Mouse (Mus musculus) stomach, postnatal 0 days (tissue): Measurements from ENCODE around the gene Hoxa3. TPM values are rescaled to one million over a fixed set of nuclear protein-coding genes. Genes with fewer than 3 reads are reported as not detected.

Source experiments
- ATAC-seq: fragments of 200-750 bp; cut with Nextera tagmentation; 2 replicates; pipeline ENCODE4 v1.8.0; 2017; ENCODE audit not compliant: low FRiP score, low TSS enrichment
- DNase-seq: peaks from one replicate; pipeline ENCODE4 v3.0.0-alpha.2; 2016; ENCODE audit warnings: low spot score
- H3K27ac ChIP-seq: fragments of 300-500 bp; sonication (generic); replicated peaks from 2 replicates; pipeline ENCODE4 v1.5.1; 2014; ENCODE audit warnings: mild to moderate bottlenecking, control low read depth
- H3K27me3 ChIP-seq: fragments of 300-500 bp; sonication (generic); 2 replicates; pipeline ENCODE4 v1.6.1; 2014; ENCODE audit warnings: low read length; ENCODE audit not compliant: control insufficient read depth, insufficient read depth
- H3K36me3 ChIP-seq: fragments of 300-500 bp; sonication (generic); 2 replicates; pipeline ENCODE4 v1.6.1; 2014; ENCODE audit warnings: low read length, mixed read lengths; ENCODE audit not compliant: control insufficient read depth, insufficient read depth
- H3K4me1 ChIP-seq: fragments of 300-500 bp; sonication (generic); replicated peaks from 2 replicates; pipeline ENCODE4 v1.6.1; 2014; ENCODE audit warnings: antibody characterized with exemption; ENCODE audit not compliant: control insufficient read depth, insufficient read depth
- H3K4me2 ChIP-seq: fragments of 300-500 bp; sonication (generic); replicated peaks from 2 replicates; pipeline ENCODE4 v1.6.1; 2014; ENCODE audit warnings: low read depth, mild to moderate bottlenecking, control low read depth, moderate library complexity
- H3K4me3 ChIP-seq: fragments of 300-500 bp; sonication (generic); 2 replicates; pipeline ENCODE4 v1.5.1; 2014; ENCODE audit warnings: low read depth, low read length, control low read depth
- H3K9ac ChIP-seq: fragments of 300-500 bp; sonication (generic); 2 replicates; pipeline ENCODE4 v1.6.1; 2014; ENCODE audit warnings: mild to moderate bottlenecking, low read length, control low read depth, mixed read lengths
- H3K9me3 ChIP-seq: fragments of 300-500 bp; sonication (generic); 2 replicates; pipeline ENCODE4 v1.6.1; 2016; ENCODE audit warnings: low read length; ENCODE audit not compliant: control insufficient read depth
- CTCF ChIP-seq: IDR thresholded peaks from 2 replicates; pipeline ENCODE4 v1.5.1; 2016; ENCODE audit warnings: antibody characterized with exemption, low read depth, mild to moderate bottlenecking, moderate library complexity
- EP300 ChIP-seq: optimal IDR thresholded peaks from 2 replicates; pipeline ENCODE3; 2016; ENCODE audit warnings: antibody characterized with exemption
- WGBS: fragments of 180-500 bp; shearing (Covaris S2); extraction: QIAGEN DNeasy Blood & Tissue Kit; methylation state at CpG from one replicate; pipeline ENCODE4 v1.1.7; 2014; 5-methylcytosine and 5-hydroxymethylcytosine counted together
- polyA plus RNA-seq: library from polyadenylated mRNA; unstranded; fragments of >200 nt; fragmentation: Nextera tagmentation; extraction: Ambion mirVana; gene quantifications from 2 replicates; pipeline ENCODE4 v1.2.1, GENCODE M21; 2015

Hoxa3 gene
- polyA plus RNA-seq, 1 experiment from 2014 or later: 2.8 TPM

DNA sequence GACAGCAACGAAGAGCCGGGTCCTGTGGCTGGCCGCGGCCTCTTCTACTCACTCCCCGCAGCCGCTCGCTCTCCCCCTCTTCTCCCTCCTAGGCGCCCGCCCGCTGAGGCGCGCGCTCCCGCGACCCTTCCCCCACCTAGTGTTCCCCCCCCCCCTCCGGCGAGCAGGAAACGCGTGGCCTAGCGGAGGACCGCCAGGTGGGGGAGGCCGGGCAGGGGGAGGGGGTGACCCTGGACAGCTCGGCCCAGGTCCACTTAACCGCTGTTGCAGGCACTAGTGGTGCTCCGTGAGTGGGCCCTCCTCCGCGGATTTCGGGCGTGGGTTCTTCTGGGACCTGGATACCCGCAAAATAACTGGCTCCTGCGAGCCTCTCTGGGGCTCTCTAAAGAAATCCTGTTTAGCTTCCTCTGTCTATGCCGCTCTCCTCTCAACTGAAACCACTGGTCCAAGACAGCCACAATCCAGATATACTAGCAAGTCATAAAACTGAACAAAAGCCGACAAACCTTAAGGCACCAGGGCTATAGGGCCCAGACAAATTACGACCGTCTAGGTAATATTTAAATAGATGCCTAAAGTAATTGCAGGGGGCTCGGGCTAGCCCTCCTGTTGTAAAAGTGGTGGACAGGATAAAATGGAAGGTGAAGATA, 17.5 kb upstream of the Hoxa3 start, which contains the start of gene Hoxa9:
TSS of gene Hoxa9 (minus strand) at position 574 of the 650 bp plus-strand sequence.
- Histone ChIP-seq H3K4me3 (no peak within 1 kb of the TSS), H3K4me2 (no peak within 1 kb of the TSS), H3K27ac (no peak within 1 kb of the TSS), H3K4me1 (no peaks in the 10 kb centered on the region), H3K9me3 (no peaks in the 10 kb centered on the region), H3K27me3 (peaks cover 50% of the 10 kb centered on the region), H3K9ac (no peak within 1 kb of the TSS), H3K36me3 (no peaks in the 10 kb centered on the region)
- no peak for ATAC-seq
- no peak for DNase-seq
- TF ChIP-seq EP300: no peak
- WGBS: 4% methylated on average over 28 of the region's 36 CpGs

DNA sequence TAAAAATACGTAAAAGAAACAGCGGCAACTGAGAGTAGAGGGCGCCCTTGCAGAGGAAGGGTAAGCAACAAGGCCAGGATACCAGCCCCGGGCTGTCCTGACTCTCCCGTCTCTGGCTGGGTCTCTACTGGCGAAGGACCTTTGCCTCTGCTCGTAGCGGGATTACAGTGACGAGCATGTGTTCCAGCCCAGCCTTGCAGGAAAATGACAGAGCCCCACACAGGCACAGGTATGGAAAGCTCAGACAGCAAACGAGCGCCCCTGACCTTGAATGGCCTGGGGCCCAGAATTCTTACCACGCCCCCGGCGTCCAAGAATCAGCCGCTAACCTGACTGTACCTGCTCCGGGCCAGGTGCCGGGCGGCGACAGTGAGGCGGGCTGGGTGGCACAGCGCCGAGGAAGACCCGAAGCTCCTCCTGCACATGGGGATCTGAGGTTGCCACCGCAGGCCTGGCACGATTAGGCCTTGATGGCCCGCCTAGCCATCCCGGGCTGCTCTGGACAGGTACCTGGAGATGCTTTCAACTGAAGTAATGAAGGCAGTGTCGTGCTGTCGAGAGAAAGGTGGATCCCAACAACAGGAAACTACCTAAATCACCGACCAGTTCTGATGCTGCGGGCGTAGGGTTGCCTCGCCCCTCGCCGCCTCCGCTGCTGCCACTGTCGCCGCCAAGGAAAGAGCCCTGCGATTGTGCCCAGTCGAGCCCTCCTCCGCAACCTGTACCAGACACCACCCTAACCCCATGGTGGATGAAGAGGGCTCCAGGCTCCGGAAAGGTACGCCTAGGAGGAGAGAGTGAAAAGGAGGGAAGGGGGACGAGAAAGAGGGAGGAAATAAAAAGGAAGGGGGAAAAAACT, 16.7 kb upstream of the Hoxa3 start:
- Histone ChIP-seq H3K27me3 (peaks cover 49% of the 10 kb centered on the region), H3K27ac (no peak overlapping the region), H3K9ac (no peak overlapping the region), H3K4me3 (no peak overlapping the region), H3K9me3 (no peaks in the 10 kb centered on the region), H3K4me1 (no peaks in the 10 kb centered on the region), H3K36me3 (no peaks in the 10 kb centered on the region), H3K4me2 (no peak overlapping the region)
- no peak for DNase-seq
- 4% methylated on average over 42 of the region's 44 CpGs for WGBS
- no peak for TF ChIP-seq CTCF
- no peak for TF ChIP-seq EP300
- no peak for ATAC-seq

DNA sequence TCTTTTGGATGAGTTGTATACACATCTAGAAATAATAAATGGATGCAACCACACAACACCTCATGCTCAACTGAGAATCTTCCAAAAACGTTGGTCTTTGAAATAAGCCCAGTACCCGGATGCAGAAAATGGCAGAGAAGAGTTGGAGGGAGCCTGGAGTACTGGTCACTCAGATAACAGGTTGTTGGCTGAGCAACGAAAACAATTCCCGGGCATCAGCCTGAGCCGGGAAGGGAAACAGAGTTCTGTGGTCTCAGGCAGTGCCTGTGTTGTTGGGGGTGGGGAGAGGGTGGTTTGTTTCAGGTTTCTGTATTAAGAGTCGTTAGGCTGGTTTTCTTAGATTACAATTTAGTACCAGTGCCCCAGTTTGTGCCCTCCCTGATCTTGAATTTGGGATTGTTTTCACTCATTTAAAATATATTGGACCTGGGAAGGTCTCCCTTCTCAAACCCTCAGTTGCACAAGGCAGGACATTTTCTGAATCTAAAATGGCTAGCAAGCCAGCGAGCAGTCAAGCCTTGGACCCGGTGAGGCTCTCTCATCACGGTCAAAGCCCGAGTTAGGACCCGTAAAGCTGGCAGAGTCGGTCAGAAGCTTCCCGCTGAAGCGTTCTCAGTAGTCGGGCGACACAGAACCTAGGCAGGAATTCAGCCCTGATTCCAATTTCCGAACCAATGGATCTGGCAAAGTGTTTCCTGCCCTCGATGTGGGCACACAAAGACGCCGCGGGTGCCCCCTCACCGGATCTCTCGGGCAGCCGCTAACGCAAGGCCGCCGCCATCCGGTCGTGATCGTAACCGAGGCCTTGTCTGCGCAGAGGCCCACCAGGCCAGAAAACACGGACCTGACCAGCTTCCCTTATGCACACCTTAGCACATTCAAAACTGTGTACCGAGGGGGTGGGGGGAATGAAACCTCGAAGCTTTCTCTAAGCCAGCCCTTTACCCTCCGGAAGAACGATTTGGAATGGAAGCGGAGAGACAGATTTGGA, 15.6 kb upstream of the Hoxa3 start:
- no peak for DNase-seq
- Histone ChIP-seq H3K9ac (no peak overlapping the region), H3K4me2 (no peak overlapping the region), H3K4me3 (no peak overlapping the region), H3K4me1 (no peaks in the 10 kb centered on the region), H3K27me3 (peaks cover 41% of the 10 kb centered on the region), H3K27ac (no peak overlapping the region), H3K9me3 (no peaks in the 10 kb centered on the region), H3K36me3 (no peaks in the 10 kb centered on the region)
- TF ChIP-seq EP300 (no peak), CTCF (no peak)
- 5% methylated on average over 38 of the region's 38 CpGs for whole genome bisulfite sequencing
- no peak for ATAC-seq

DNA sequence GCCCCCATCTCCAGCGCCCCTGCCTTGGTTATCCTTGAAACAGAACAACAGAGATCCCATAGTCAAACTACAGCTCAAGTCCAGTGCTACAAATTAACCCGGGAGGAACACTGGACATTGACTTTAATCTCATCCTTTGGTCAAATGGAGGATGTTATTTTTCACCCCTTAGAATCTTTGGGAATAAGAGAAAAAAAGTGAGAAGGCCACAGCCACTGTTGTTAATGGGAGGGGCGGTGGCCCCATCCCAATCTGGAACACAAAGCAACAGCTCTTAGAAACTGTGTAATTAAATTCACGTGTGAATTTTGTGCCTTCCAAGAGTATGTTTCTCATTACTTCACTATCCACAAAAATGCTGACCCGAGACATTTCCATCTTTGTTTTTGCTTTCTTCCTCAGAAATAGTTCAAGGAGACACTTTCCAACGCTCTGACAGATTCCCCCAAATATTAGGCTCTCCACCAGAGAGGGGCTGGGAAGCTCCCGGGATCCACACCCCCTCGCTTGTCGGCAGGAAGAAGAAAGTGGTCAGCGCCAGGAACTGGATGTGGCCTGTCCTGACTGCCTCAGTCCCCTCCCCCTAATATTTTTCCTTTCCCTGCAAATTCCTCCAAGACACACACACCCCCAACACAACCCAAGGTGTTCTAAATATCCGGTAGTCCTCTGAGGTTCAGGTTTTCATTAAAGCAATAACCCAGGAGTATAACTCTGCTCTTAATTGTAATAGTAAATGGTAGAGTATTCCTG, 14.5 kb upstream of the Hoxa3 start:
- DNase-seq (no peak), ATAC-seq (no peak)
- 7% methylated on average over 11 of the region's 11 CpGs for WGBS
- Histone ChIP-seq H3K27ac (no peak overlapping the region), H3K27me3 (peaks cover 37% of the 10 kb centered on the region), H3K4me3 (no peak overlapping the region), H3K36me3 (no peaks in the 10 kb centered on the region), H3K4me2 (no peak overlapping the region), H3K9ac (no peak overlapping the region), H3K4me1 (no peaks in the 10 kb centered on the region), H3K9me3 (no peaks in the 10 kb centered on the region)
- TF ChIP-seq EP300 (no peak), CTCF (no peak)

DNA sequence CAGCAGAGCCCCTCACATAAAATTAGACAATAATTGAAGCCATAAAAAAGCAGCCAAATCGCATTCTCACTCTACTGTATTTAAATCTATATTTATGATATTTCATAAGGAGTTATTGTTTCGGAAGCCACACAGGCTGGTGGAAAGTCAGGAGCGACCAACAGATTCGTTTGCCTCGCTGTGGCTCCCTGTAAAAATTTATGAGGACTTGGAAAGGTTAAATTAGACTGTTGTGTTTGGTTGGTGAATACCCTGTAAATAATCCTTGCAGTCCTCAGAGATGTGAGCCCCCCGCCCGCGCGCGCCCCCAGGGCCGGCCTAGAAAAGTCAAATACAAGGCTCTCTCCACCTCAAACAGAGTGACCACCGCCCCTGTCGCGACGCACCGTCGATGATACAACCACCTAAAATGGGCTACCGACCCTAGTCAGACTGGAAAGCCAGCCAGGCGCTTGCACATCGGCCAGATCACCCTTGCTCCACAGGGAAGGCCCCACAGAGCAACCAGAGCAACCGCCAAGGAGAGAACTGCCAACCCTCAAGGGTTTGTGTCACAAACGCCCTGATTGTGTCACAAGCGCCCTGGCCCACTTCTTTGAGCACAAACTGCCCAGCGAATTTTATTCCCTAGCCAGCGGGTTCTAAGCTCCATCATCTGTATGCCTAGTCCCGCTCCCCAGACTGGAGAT, 13.6 kb upstream of the Hoxa3 start:
- peaks cover 44% of the 10 kb centered on the region for H3K27me3 ChIP-seq
- H3K4me2 ChIP-seq: no peak overlapping the region
- WGBS: 8% methylated on average over 26 of the region's 26 CpGs
- no peak overlapping the region for H3K9ac ChIP-seq
- no peaks in the 10 kb centered on the region for H3K4me1 ChIP-seq
- H3K9me3 ChIP-seq: no peaks in the 10 kb centered on the region
- ATAC-seq (no peak), DNase-seq (no peak)
- TF ChIP-seq EP300: no peak
- TF ChIP-seq CTCF: no peak
- no peak overlapping the region for H3K27ac ChIP-seq
- H3K36me3 ChIP-seq: no peaks in the 10 kb centered on the region
- H3K4me3 ChIP-seq: no peak overlapping the region
